Mouse (Mus musculus): ENCODE measurements around the gene Il2rg.
A peak's percentile ranks its signal among the peaks of the same experiment; 100 is the strongest.

Il2rg gene

GRCm38 (mm10) chrX:101260441-101261325, 7.4 kb downstream of the Il2rg start:
- peak; percentile 41 for DNase-seq (ENCODE audit: low spot score)

- DNase-seq (ENCODE audit: low spot score) = peak; percentile 48
Observed at GRCm38 (mm10) chrX:101256603-101257002, 11.5 kb downstream of the Il2rg start.

- DNase-seq (ENCODE audit: low spot score) = no peak
Observed at GRCm38 (mm10) chrX:101254740-101255139, 13.3 kb downstream of the Il2rg start.

GRCm38 (mm10) chrX:101253952-101254729, 13.9 kb downstream of the Il2rg start, which contains the start of gene Foxo4:
Foxo4 (plus strand) TSS chrX:101254528.
- DNase-seq (ENCODE audit: low spot score) = peak; percentile 86

- DNase-seq (ENCODE audit: low spot score) = no peak
Observed at GRCm38 (mm10) chrX:101245011-101245410, 23.0 kb downstream of the Il2rg start.

GRCm38 (mm10) chrX:101222796-101223162, 45.3 kb downstream of the Il2rg start:
- DNase-seq (ENCODE audit: low spot score) = no peak

- peak; percentile 85 for DNase-seq (ENCODE audit: low spot score)
Observed at GRCm38 (mm10) chrX:101221834-101222795, 45.9 kb downstream of the Il2rg start, which contains the start of gene Snx12. Snx12 (minus strand) TSS chrX:101222563.

All from testis, postnatal 10 days (tissue).